Mouse (Mus musculus) midbrain, embryonic 10.5 days (tissue): Measurements from ENCODE around the gene 4933427I04Rik. TPM values are rescaled to one million over a fixed set of nuclear protein-coding genes. Genes with fewer than 3 reads are reported as not detected.

Experiments used
- DNase-seq: peaks from one replicate; pipeline ENCODE4 v3.0.0-alpha.2; 2017; ENCODE audit warnings: low spot score
- H3K27ac ChIP-seq: fragments of 300-500 bp; sonication (generic); replicated peaks from 2 replicates; pipeline ENCODE4 v1.5.1; 2016; ENCODE audit warnings: mild to moderate bottlenecking
- H3K27me3 ChIP-seq: fragments of 300-500 bp; sonication (generic); 2 replicates; pipeline ENCODE4 v1.6.1; 2016; ENCODE audit warnings: low read depth, mild to moderate bottlenecking; ENCODE audit not compliant: poor library complexity, severe bottlenecking
- H3K36me3 ChIP-seq: fragments of 300-500 bp; sonication (generic); 2 replicates; pipeline ENCODE4 v1.6.1; 2016; ENCODE audit warnings: mild to moderate bottlenecking, moderate library complexity
- H3K4me1 ChIP-seq: fragments of 300-500 bp; sonication (generic); 2 replicates; pipeline ENCODE4 v1.6.1; 2016
- H3K4me3 ChIP-seq: fragments of 300-500 bp; sonication (generic); 2 replicates; pipeline ENCODE4 v1.5.1; 2016; ENCODE audit warnings: mild to moderate bottlenecking, moderate library complexity
- H3K9me3 ChIP-seq: fragments of 300-500 bp; sonication (generic); replicated peaks from 2 replicates; pipeline ENCODE4 v1.6.1; 2016; ENCODE audit warnings: mild to moderate bottlenecking
- WGBS: fragments of 180-500 bp; shearing (Covaris S2); methylation state at CpG from one replicate; pipeline ENCODE4 v1.1.7; 2016; 5-methylcytosine and 5-hydroxymethylcytosine counted together
- polyA plus RNA-seq: library from polyadenylated mRNA; unstranded; fragments of >200 nt; fragmentation: Nextera tagmentation; extraction: Ambion mirVana; gene quantifications from 2 replicates; pipeline ENCODE4 v1.2.1, GENCODE M21; 2016

4933427I04Rik gene
- polyA plus RNA-seq = 0.06 TPM in 1 of 2 replicates, not detected in the other

GRCm38 (mm10) chr4:123859379-123859778, at the start of gene 4933427I04Rik:
Gene 4933427I04Rik, plus strand, starts transcription at chr4:123859679.
- Histone ChIP-seq H3K36me3 (no peaks in the 10 kb centered on the region), H3K9me3 (no peaks in the 10 kb centered on the region), H3K4me3 (no peak within 1 kb of the TSS), H3K4me1 (no peaks in the 10 kb centered on the region), H3K27me3 (no peaks in the 10 kb centered on the region), H3K27ac (no peak within 1 kb of the TSS)
- no peak for DNase-seq
- 82% methylated on average over 3 of the region's 3 CpGs for WGBS

DNA sequence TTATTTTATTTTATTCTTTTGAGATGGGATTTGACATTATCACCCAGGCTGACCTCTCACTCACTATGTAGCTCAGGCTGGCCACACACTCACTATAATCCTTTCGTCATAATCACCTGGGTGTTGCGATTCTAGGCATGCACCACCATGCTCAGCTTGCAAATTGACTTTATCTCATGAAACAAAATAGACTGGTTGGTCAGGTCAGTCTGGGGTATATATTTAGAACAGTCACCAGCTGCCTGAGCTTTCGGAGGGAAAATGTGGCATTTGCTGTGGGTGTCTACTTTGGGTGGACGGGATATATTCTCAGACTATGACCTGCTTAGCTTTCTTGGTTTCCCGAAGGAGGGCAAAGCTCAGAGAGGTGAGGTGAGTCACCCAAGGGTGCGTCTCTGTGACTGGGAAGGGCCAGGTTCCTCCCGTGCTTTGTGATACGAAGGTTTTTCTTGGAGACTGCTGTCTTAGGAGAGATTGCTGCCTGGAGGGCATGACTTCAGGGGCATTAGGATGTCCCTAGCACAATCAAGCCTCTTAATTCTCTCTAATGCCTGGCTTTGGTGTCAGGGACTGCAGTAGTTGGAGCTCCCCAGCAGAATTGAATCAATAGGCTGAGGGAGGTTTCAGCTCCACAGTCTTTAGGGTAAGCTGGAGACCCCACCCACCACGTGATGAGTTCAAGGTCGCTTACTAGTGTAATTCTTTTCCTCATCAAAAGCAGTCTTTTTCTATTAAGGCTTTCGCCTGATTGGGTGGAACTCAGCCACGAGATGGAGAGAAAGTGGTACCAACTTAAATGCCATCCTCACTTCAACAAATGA, 48.8 kb upstream of the 4933427I04Rik start:
- Histone ChIP-seq H3K27ac (no peak overlapping the region), H3K27me3 (no peaks in the 10 kb centered on the region), H3K4me1 (peaks cover 8% of the 10 kb centered on the region), H3K4me3 (no peak overlapping the region), H3K36me3 (no peaks in the 10 kb centered on the region), H3K9me3 (no peaks in the 10 kb centered on the region)
- 88% methylated on average over 12 of the region's 12 CpGs for WGBS
- no peak for DNase-seq

DNA sequence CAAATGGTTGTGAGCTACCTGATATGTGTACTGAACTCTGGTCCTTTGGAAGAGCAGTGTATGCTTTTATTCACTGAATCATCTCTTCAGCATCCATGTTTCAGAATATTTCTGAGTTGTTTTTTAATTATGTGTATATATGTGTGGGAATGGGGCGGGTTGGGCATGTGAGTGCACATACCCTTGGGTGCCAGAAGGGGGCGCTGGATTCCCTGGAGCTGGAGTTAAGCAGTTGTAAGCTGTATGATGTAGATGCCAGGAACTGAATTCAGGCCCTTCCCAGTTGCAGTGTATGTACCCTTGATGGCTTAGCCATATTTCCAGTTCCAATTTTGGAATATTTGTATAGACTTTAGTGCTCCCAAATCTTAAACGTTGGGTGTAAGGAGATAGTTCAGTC, 47.0 kb upstream of the 4933427I04Rik start:
- no peaks in the 10 kb centered on the region for H3K9me3 ChIP-seq
- DNase-seq = no peak
- H3K36me3 ChIP-seq = no peaks in the 10 kb centered on the region
- H3K4me3 ChIP-seq = no peak overlapping the region
- WGBS = 81% methylated on average over 3 of the region's 3 CpGs
- no peak overlapping the region for H3K27ac ChIP-seq
- H3K4me1 ChIP-seq = peaks cover 8% of the 10 kb centered on the region
- no peaks in the 10 kb centered on the region for H3K27me3 ChIP-seq

- H3K4me1 ChIP-seq = peaks cover 11% of the 10 kb centered on the region
- no peak overlapping the region for H3K4me3 ChIP-seq
- H3K36me3 ChIP-seq = no peaks in the 10 kb centered on the region
- H3K27me3 ChIP-seq = no peaks in the 10 kb centered on the region
- 69% methylated on average over 7 of the region's 7 CpGs for WGBS
- H3K27ac ChIP-seq = no peak overlapping the region
- H3K9me3 ChIP-seq = no peaks in the 10 kb centered on the region
- DNase-seq = no peak
Measured at GRCm38 (mm10) chr4:123814030-123814501, 45.4 kb upstream of the 4933427I04Rik start.

GRCm38 (mm10) chr4:123819093-123819610, 40.3 kb upstream of the 4933427I04Rik start:
- no peaks in the 10 kb centered on the region for H3K27me3 ChIP-seq
- no peaks in the 10 kb centered on the region for H3K36me3 ChIP-seq
- peaks cover 10% of the 10 kb centered on the region for H3K4me1 ChIP-seq
- WGBS = 46% methylated on average over 4 of the region's 4 CpGs
- DNase-seq = peak; percentile 12
- no peak overlapping the region; the same call in 1 of the 2 replicates for H3K27ac ChIP-seq
- no peaks in the 10 kb centered on the region for H3K9me3 ChIP-seq
- no peak overlapping the region for H3K4me3 ChIP-seq

- Histone ChIP-seq H3K36me3 (no peaks in the 10 kb centered on the region), H3K27ac (no peak overlapping the region), H3K9me3 (no peaks in the 10 kb centered on the region), H3K4me3 (no peak overlapping the region), H3K27me3 (no peaks in the 10 kb centered on the region), H3K4me1 (no peaks in the 10 kb centered on the region)
- WGBS = 86% methylated on average over 8 of the region's 8 CpGs
- no peak for DNase-seq
Measured at GRCm38 (mm10) chr4:123842126-123842525, 17.4 kb upstream of the 4933427I04Rik start.

GRCm38 (mm10) chr4:123856888-123857287, 2.6 kb upstream of the 4933427I04Rik start:
- H3K27ac ChIP-seq = no peak overlapping the region
- no peaks in the 10 kb centered on the region for H3K27me3 ChIP-seq
- H3K4me1 ChIP-seq = no peaks in the 10 kb centered on the region
- no peaks in the 10 kb centered on the region for H3K36me3 ChIP-seq
- H3K9me3 ChIP-seq = peaks cover 4% of the 10 kb centered on the region; the same call in 1 of the 2 replicates
- WGBS = 80% methylated on average over 4 of the region's 4 CpGs
- no peak overlapping the region for H3K4me3 ChIP-seq
- no peak for DNase-seq

GRCm38 (mm10) chr4:123858090-123858489, 1.4 kb upstream of the 4933427I04Rik start:
- no peaks in the 10 kb centered on the region for H3K9me3 ChIP-seq
- no peak for DNase-seq
- H3K27me3 ChIP-seq = no peaks in the 10 kb centered on the region
- H3K27ac ChIP-seq = no peak overlapping the region
- H3K4me1 ChIP-seq = no peaks in the 10 kb centered on the region
- WGBS = 88% methylated on average over 7 of the region's 7 CpGs
- no peak overlapping the region for H3K4me3 ChIP-seq
- H3K36me3 ChIP-seq = no peaks in the 10 kb centered on the region

GRCm38 (mm10) chr4:123859803-123860202, 324 bp downstream of the 4933427I04Rik start:
- H3K36me3 ChIP-seq = no peaks in the 10 kb centered on the region
- H3K4me3 ChIP-seq = no peak overlapping the region
- H3K9me3 ChIP-seq = no peaks in the 10 kb centered on the region
- H3K27me3 ChIP-seq = no peaks in the 10 kb centered on the region
- WGBS = 79% methylated on average over 2 of the region's 2 CpGs
- H3K4me1 ChIP-seq = no peaks in the 10 kb centered on the region
- no peak overlapping the region for H3K27ac ChIP-seq
- no peak for DNase-seq

DNA sequence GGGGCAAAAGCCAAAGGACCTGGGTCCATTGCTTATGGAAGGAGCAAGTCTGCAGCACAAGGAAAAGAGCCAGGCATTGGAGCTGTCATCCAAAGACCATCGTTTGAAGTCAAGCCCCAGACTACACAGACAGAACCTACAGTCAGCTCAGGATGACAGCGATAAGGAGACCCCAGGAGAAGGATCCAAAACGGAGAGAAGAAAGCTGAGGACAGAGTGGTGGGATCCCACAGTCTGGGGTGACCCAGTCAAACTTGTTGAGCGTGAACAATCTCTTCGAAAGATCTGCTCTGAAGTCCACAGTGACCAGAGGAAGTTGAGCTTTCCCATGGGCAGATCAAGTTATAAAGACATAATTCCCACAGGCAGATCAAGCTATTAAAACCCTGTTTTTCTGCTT, 1.1 kb downstream of the 4933427I04Rik start:
- no peaks in the 10 kb centered on the region for H3K4me1 ChIP-seq
- H3K36me3 ChIP-seq = no peaks in the 10 kb centered on the region
- no peaks in the 10 kb centered on the region for H3K9me3 ChIP-seq
- WGBS = 87% methylated on average over 5 of the region's 5 CpGs
- H3K27me3 ChIP-seq = no peaks in the 10 kb centered on the region
- H3K27ac ChIP-seq = no peak overlapping the region
- H3K4me3 ChIP-seq = no peak overlapping the region
- no peak for DNase-seq

DNA sequence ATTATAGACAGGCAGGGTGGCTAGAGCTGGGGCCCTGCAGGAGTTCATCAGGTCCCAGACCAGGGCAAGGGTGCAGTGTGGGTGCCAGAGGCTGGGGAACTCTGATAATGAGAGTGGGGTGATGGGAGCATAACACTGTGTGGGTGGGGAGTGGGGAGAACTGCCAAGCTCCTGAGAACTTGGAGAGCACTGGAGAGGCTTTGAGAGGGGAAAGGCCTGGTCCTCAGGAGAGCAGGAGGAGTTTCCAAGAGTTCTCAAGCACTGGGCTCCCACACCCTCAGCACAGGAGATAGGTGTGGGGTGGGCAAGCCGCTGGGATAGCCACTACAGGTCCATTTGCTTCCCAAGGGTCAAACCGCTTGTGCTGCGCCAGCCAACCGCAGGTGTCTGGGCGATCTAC, 34.2 kb downstream of the 4933427I04Rik start:
- Histone ChIP-seq H3K4me3 (no peak overlapping the region), H3K27me3 (no peaks in the 10 kb centered on the region), H3K36me3 (no peaks in the 10 kb centered on the region), H3K4me1 (peaks cover 5% of the 10 kb centered on the region; the same call in 1 of the 2 replicates), H3K9me3 (no peaks in the 10 kb centered on the region), H3K27ac (no peak overlapping the region)
- WGBS = 90% methylated on average over 5 of the region's 5 CpGs
- no peak for DNase-seq

GRCm38 (mm10) chr4:123894295-123894694, 34.8 kb downstream of the 4933427I04Rik start:
- Histone ChIP-seq H3K4me1 (peaks cover 5% of the 10 kb centered on the region; the same call in 1 of the 2 replicates), H3K27me3 (no peaks in the 10 kb centered on the region), H3K4me3 (no peak overlapping the region), H3K27ac (no peak overlapping the region), H3K36me3 (no peaks in the 10 kb centered on the region), H3K9me3 (no peaks in the 10 kb centered on the region)
- DNase-seq = no peak
- 89% methylated on average over 4 of the region's 4 CpGs for WGBS

- Histone ChIP-seq H3K4me1 (peaks cover under 1% of the 10 kb centered on the region; the same call in 1 of the 2 replicates), H3K27ac (no peak overlapping the region), H3K36me3 (no peaks in the 10 kb centered on the region), H3K27me3 (no peaks in the 10 kb centered on the region), H3K4me3 (no peak overlapping the region), H3K9me3 (no peaks in the 10 kb centered on the region)
- WGBS = 11% methylated on average over 5 of the region's 5 CpGs
- DNase-seq = peak; percentile 36
Measured at GRCm38 (mm10) chr4:123898696-123899095, 39.2 kb downstream of the 4933427I04Rik start.
